Mouse (Mus musculus): ENCODE results near the gene Hist1h4h.
"Not testable (repeated sequence)": the region's sequence is repeated elsewhere in the genome, so short reads cannot be mapped to it uniquely, and the experiment has no call there.

The Hist1h4h gene

DNA sequence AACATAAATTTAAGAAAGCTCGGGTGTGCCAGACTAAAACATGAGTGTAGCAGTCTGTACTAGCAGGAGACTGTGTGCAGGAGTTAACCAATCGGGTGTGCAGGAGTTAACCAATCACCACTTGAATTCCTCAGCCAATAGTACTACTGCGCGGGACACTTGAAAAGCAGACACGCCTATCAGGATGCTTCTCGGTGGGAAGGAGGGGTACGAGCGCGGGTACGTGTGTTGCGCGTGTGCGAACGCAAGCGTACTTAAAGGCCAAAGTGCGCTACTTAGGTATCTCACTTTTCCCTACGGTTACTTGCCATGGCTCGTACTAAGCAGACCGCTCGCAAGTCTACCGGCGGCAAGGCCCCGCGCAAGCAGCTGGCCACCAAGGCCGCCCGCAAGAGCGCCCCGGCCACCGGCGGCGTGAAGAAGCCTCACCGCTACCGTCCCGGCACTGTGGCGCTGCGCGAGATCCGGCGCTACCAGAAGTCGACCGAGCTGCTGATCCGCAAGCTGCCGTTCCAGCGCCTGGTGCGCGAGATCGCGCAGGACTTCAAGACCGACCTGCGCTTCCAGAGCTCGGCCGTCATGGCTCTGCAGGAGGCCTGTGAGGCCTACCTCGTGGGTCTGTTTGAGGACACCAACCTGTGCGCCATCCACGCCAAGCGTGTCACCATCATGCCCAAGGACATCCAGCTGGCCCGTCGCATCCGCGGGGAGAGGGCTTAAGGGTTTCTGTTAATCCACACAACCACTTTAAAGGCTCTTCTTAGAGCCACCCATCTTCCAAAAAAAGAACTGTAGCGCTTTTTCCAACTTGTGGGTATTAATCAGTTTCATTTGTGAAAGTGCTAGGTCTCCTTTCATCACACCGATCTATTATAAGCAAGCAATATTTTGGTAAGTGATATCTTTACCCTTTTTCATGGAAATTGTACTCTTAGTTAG is 4.6 kb downstream of the Hist1h4h start, which contains the start of gene Hist1h3g:
TSS of gene Hist1h3g (plus strand) at position 286 of the 939 bp plus-strand sequence.
- DNase-seq, result peak; percentile 90 to 91

DNA sequence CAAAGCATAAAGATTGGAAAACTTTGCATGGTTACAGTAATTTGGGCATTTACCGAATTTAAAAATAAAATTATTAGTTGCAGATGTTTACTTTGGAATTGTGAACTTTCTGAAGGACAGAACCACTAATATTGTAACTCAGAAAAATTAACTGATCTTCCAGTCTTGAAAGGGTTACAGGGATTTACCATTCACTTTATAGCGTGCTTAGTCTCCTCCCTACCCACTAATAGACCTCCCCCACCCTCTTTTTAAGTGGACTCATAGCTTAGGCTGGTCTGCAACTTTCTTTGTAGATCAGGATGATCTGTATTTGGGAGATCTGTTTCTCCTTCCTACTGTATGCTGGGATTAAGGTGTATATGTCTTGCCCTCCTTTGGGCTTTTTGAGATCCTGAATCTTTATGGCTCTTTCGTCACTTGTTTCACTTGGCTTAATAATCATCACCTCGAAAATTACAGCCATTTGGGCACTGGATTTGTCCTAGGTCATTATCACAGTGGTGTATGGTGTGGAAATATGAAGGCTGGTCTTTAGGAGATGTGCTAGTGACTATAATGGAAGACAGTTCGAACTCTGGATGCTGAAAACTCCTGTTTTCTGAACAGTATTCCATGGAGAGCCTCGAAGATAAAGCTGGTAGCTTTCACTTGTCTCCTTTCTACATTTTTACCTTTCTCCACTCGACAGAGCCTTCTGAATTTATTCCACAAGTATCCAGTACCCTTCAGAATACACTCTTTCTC is 5.4 kb downstream of the Hist1h4h start:
- no peak for DNase-seq

- DNase-seq, result no peak
Measured at GRCm38 (mm10) chr13:23537006-23537710, 6.3 kb downstream of the Hist1h4h start.

- no peak for DNase-seq
Measured at GRCm38 (mm10) chr13:23538249-23538648, 7.4 kb downstream of the Hist1h4h start.

DNA sequence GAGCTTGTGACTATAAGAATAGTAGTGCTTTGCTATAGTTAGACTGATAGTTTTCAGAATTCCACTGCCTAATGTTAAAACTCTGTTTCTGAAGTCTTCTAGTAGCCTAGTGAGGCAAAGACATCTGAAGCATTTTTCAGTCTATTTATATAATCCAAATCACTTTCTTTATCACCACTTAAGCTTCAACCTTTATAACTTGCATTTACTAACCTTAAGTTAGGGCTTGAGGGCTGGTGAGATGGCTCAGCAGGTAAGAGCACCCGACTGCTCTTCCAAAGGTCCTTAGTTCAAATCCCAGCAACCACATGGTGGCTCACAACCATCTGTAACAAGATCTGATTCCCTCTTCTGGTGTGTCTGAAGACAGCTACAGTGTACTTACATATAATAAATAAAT is 9.0 kb downstream of the Hist1h4h start:
- DNase-seq, result not testable (repeated sequence)

DNA sequence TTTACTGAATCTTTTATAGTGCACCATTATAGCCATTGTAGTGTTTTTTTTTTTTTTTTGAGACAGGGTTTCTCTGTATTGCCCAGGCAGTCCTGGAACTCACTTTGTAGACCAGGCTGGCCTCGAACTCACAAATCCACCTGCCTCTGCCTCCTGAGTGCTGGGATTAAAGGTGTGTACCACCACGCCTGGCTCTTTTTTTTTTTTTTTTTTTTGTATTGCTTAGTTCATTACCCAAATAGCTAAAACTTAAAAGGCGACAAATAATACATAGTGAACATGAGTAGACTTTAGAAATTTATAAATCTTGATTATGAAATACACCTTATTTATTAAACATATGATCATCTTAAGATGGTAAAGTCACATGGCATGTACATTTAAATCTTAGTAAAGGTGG is 10.6 kb downstream of the Hist1h4h start:
- DNase-seq, result no peak

GRCm38 (mm10) chr13:23542225-23542980 is 11.6 kb downstream of the Hist1h4h start:
- DNase-seq, result not testable (repeated sequence)

GRCm38 (mm10) chr13:23542999-23543607 is 12.3 kb downstream of the Hist1h4h start, which contains the start of gene Hist1h2bh:
Gene Hist1h2bh, minus strand, starts transcription at chr13:23543392.
- DNase-seq, result peak; percentile 53 to 69

DNA sequence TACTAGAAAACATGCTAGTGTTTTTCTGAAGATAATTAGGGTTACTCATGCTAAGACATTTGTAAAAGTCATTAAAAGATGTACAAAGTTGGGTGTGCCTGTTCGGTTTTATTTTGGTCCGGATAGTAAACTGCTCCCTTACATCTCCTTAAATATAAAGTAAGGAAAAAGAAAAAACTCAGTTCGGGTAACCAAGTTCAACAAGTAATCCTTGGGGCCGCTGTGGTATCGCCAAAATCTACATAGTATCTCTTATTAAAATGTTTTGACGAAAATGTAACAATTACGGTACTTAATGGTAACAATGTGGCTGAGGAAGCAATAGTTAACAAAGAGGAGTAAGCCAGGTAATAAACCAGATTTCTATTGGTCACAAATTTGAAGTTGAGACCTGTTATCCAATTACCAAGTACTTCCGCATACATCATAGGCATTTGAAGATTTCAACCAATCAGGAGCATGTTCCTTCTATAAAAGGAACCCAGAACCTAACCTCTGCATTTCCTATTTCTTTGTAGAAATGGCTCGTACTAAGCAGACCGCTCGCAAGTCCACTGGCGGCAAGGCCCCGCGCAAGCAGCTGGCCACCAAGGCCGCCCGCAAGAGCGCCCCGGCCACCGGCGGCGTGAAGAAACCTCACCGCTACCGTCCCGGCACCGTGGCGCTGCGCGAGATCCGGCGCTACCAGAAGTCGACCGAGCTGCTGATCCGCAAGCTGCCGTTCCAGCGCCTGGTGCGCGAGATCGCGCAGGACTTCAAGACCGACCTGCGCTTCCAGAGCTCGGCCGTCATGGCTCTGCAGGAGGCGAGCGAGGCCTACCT is 13.3 kb downstream of the Hist1h4h start, which contains the start of gene Hist1h3f:
TSS of gene Hist1h3f (plus strand) at position 88 of the 822 bp plus-strand sequence.
- peak; percentile 70 to 80 for DNase-seq

DNA sequence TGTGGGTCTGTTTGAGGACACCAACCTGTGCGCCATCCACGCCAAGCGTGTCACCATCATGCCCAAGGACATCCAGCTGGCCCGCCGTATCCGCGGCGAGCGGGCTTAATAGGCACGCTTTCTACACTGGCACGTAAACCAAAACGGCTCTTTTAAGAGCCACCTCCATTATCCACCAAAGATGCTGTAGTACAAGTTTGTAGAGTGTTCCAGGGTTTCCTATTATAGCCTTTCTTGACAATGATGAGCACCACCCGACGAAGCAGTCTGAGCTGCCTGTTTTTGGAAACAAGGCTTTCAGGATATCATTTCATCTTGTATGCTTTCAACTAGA is 13.9 kb downstream of the Hist1h4h start:
- DNase-seq, result peak in 1 of 2 experiments; percentile 48

DNA sequence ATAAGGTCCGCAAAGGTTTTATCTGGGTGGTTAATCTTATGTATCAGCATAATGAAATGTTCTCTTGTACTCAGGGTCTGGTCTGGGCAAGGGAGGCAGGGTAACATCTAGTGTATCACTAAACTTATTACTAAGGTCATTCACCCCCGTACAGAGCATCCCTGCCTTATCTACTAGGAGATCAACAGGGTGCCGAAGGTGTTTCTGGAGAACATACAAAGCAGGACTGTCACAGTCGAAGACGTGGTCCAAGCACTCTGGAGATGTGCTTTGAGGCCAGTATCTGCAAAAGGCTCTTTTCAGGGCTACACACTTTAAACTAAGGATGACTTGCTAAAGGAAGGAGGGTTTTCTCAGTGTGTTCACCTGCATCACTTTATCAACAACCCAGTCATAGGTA is 15.8 kb downstream of the Hist1h4h start:
- no peak for DNase-seq

- DNase-seq, result no peak
Measured at GRCm38 (mm10) chr13:23550761-23551145, 19.9 kb downstream of the Hist1h4h start.

DNA sequence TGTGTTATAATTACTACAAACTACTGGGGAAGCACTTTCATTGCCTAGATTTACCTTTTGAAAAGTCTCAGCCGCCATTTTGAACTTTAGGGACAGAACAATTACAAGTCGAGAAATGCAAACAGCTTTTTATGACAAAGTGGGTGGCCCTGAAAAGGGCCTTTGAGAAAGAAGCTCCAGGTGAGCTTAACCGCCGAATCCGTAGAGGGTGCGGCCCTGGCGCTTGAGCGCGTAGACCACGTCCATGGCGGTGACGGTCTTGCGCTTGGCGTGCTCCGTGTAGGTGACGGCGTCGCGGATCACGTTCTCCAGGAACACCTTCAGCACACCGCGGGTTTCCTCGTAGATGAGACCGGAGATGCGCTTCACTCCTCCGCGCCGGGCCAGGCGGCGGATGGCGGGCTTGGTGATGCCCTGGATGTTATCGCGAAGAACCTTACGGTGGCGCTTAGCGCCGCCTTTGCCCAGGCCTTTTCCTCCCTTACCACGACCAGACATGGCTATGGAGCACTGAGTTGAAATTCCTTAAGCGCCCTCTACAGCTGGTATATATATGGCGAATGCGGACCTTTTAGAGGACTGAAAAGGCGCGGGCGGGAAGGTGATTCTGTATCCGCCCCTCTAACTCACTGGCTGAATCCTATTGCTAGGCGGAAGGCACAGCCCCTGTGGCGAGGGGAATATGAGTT is 20.4 kb downstream of the Hist1h4h start, which contains the start of gene Hist1h4f:
TSS of gene Hist1h4f (minus strand) at position 503 of the 689 bp plus-strand sequence.
- peak; percentile 90 to 93 for DNase-seq

DNA sequence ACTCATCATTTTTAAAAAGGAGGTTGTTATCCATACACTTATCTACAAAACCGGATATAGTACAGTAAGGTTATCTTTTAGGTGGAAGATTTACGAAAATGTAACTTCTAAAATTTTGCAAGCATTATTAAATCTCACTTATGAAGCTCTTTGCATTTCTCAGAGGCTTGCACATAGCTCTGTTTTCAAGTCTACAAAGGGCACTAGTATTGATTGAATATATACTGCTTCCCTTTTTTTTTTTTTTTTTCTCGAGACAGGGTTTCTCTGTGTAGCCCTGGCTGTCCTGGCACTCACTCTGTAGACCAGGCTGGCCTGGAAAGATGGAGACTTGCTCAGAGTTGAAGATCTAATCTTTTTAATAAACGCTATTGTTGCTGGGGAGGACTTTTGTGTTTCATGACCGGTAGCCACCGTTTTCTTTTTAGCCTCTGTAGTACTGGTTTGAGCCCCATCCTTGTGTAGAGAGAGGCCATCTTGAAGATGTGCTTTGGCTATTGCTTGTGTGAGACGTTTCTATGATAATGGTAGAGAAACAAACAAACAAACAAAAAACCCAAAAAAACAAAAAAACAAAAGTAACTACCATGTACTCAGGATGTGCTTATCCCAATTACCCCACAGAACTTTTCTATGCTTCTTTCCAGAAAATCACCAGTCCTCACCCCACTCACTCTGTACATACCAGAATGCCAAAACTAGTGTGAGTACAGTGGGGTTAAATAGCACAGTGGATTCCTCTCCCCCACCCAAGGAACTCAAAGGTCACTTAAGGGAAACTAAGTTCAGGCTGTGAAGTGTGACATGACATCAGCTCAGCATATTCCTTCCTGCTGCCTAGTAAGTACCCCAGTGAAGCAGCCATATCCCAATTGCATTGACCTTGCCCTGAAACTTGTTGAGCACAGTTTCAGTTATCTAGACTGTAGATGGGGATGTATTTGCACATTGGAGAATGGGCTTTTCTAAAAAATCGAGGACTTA is 21.4 kb downstream of the Hist1h4h start:
- no peak for DNase-seq

DNA sequence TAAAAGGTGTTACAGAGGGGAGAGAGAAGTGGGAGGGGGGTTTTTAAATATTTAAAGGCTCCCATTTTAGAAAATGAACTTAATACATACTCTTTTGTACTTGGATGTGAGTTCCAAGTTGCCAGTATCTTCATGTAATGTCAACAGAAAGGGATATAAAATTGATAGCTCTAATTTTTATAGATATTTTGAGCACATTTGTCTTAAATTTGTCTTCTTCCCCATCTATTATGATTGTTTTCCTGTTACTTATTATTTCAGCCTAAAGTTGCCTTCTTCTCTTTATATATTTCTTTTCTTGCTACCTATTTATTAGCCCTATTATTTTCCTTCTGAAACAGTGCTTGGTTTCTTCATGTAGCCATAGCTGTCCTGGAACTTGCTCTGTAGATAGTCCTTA is 22.1 kb downstream of the Hist1h4h start, which contains the start of gene Hist1h1d:
TSS of gene Hist1h1d (plus strand) at position 301 of the 400 bp plus-strand sequence.
- DNase-seq, result no peak

GRCm38 (mm10) chr13:23554393-23554792 is 23.5 kb downstream of the Hist1h4h start:
- DNase-seq, result no peak

- peak; percentile 78 to 89 for DNase-seq
Measured at GRCm38 (mm10) chr13:23554925-23555838, 24.3 kb downstream of the Hist1h4h start.
